Mouse (Mus musculus) cerebellum, adult 11-12 months (tissue): Measurements from ENCODE around the gene Wdr26.

ENCODE experiments used
- DNase-seq: peaks from one replicate; pipeline ENCODE4 v3.0.0; 2022

Wdr26 gene

DNA sequence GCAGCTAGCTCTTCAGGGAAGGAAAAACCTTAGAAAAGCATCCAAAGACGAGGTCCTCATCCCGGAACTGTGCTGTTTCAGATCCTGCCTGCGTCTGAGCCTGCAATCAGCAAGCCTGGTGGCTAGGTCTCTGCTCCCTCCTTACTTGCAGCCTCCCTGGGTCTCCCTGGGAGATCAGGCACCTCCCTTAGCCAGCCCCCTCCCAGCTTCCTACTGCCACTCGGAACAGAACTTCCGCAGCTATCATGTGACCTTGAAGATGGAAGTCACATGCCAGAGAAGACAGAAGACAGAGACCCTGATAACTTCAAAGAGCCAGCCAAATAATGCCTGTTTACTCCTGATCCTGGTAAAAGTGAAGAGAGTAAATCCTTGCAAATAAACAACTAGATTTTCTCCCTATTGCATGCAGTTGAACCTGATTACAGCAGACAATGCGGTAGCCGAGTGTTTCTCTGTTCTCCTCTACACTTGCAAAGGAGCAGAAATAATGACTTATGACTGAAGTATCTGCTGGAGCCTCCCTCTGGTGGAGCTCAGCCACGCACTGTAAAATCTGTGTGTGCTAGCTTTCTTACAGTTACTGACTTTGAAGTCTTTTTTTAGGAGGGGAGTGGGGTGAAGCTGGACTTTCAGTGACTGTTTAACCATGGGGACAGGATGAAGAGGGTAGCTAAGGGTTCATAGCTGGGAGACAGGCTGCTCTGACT is 22.7 kb upstream of the Wdr26 start:
- DNase-seq = no peak

DNA sequence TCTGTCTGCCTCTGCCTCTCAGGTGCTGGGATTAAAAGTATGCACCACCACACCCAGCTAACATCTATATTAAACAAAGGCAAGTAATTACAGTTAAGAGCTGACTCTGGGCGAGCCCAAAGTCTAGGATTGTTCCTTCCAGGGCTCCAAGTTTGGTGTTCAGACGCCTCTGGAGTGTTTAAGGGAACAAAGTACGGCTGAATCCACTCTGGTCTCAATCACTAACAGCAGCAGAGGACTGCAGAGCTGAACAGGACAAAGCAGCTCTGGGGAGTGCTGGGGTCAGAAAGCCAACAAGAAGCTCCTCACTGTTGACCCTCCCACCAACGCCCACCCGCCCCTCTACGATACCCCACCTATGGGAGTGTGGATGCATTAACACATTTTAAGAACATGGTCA is 21.9 kb upstream of the Wdr26 start:
- no peak for DNase-seq

DNA sequence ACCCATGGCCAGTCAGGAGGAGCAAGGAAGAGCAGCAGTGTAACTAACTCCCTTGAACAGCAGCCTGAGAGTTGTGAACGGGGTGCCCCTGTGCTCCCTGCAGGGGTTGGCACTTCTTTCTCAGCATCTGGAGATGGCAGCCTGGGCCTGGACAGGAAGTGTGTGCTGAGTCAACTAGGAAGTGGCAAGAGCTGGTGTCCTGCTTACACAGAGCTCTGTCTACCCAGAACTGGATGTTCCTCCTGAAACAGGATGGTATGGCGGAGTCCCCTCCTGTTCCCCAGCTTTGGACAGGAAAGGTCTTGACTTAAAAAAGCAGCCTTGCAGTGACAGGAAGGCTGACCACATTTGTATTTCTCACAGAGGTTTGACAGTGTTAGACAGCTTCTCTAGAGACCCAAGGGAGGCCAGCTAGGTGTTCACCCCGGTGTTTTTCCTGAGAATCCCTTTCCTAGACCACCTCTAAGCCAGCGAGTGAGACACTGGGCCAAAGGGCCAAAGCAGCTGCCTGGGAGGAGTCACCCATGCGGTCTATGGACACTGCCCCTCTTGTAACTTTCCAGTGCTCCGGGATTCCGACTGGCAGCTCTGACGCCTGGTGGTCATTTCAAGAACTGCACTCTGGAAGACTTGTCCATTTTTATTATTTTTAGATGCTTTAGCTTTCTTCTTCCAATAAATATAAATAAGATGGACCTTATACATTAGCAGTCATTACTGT is 20.7 kb upstream of the Wdr26 start:
- peak; percentile 16 for DNase-seq

GRCm38 (mm10) chr1:181231821-181232220 is 20.0 kb upstream of the Wdr26 start:
- DNase-seq = no peak

DNA sequence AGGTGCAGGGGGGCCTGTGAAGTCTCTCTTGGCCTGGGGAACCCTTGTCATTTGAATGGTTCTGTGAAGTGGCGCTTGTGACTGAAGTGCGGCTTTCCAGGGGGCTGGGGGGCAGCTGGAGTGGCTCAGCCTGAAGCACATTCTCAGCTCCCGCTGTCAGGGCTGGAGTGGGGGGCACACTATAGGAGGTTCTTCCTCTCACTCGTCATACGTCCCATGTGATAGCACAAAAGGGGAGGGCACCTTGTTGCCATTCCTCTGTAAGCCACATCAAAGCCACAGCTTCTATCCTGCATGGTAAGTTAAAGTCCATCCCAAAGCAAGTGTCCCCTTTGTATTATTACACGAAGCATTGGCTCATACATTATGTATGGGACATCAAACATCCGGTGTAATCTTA is 19.5 kb upstream of the Wdr26 start:
- no peak for DNase-seq

- DNase-seq = no peak
Measured at GRCm38 (mm10) chr1:181230731-181231148, 18.9 kb upstream of the Wdr26 start.

DNA sequence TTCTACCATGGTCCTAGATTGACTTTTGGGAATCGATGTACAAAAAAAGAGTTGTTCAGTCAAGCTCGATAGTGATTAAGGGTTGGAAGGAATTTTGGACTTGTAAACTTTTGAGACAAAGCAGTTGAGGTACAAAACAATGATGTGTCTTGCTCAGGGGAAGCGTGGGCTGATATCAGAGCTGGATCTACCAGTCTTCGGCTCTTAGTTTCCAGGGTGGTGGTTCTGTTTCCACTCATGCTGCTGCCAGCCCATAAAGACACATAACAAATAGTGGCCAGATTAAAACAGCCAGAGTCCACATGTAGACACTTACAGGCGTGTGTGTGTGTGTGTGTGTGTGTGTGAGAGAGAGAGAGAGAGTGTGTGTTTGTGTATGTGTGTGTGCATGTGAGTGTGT is 17.2 kb upstream of the Wdr26 start:
- no peak for DNase-seq

GRCm38 (mm10) chr1:181228591-181228990 is 16.8 kb upstream of the Wdr26 start:
- DNase-seq = no peak

- DNase-seq = no peak
Measured at GRCm38 (mm10) chr1:181227804-181228203, 16.0 kb upstream of the Wdr26 start.

DNA sequence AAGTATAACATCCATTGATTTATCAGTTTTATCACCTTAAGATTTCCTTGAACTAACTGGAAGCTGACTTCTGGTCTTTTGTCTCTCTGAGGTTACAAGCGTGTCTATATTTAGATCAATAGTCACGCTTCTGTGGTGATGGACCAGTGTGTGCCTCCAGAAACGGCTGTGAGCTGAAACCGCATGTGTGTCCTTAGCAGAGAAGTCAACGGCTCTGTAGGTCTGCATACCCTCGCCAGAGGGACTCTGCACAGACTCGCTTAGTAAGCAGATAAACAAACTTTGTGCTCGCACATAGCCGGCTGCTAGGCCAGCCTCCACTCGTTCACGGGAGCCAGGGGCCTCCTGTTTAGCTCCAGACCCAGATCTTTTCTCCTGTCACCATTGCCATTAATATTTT is 15.0 kb upstream of the Wdr26 start:
- DNase-seq = no peak

GRCm38 (mm10) chr1:181225281-181225680 is 13.5 kb upstream of the Wdr26 start:
- DNase-seq = no peak

DNA sequence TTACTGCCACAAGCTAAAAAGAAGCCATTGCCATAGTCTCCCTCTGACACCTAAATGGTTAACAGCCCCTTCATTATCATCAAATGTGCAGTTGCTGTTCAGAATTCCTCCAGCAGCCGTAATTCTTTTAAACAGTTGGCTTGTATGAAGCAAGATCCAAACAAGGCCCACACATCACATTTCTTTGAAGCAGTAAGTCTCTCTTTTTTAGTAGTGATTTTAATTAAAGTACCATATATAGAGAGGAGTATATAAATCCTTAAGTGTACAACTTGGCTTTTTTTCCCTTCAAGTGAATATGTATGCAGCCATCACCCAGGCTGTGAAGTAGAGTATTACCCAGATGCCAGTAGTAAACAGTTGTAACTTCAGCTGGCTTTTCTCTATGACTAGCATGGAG is 10.2 kb upstream of the Wdr26 start:
- no peak for DNase-seq

- DNase-seq = no peak
Measured at GRCm38 (mm10) chr1:181216315-181216714, 4.5 kb upstream of the Wdr26 start.

GRCm38 (mm10) chr1:181214296-181215035 is 2.7 kb upstream of the Wdr26 start:
- no peak for DNase-seq

- DNase-seq = no peak
Measured at GRCm38 (mm10) chr1:181211403-181211919, 340 bp downstream of the Wdr26 start.

GRCm38 (mm10) chr1:181210601-181211402 is 999 bp downstream of the Wdr26 start:
- peak; percentile 50 for DNase-seq

GRCm38 (mm10) chr1:181210147-181210546 is 1.7 kb downstream of the Wdr26 start:
- no peak for DNase-seq

DNA sequence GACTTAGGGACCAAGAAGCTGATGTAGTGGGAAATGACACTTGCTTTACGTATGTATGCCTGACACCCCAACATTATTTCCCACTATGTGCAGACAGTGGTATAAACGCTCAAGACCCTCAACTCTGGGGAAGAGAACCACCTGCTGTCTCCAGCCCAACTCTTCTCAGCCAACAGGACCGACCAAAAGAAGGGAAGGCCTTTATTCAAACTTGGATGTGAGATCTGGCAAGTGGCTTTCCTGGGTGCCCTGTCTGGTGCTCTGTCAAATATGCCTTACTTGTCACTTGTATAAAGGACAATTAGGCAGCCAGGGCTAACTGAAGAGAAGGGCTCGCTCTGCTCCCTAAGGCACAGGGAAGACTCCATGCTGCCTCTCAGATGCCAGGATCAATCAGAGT is 12.4 kb downstream of the Wdr26 start:
- DNase-seq = no peak

DNA sequence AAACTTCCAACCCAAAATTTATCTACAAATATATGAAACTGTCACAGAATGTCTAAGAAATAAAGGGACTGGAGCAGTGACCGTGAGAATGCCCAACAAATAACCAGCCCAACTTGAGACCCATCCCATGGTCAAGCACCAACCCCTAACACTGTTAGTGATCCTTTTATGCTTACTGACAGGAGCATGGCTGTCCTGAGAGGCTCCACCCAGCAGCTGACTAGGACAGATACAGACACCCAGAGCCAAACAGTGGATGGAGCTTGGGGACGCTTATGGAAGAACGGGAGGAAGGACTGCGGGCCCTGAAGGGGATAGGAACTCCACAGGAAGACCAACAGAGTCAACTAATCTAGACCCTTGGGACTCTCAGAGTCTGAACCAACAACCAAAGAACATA is 22.9 kb downstream of the Wdr26 start:
- no peak for DNase-seq

GRCm38 (mm10) chr1:181170210-181170609 is 41.6 kb downstream of the Wdr26 start:
- DNase-seq = no peak

- no peak for DNase-seq
Measured at GRCm38 (mm10) chr1:181168377-181168776, 43.4 kb downstream of the Wdr26 start.

GRCm38 (mm10) chr1:181167816-181168215 is 44.0 kb downstream of the Wdr26 start:
- no peak for DNase-seq

DNA sequence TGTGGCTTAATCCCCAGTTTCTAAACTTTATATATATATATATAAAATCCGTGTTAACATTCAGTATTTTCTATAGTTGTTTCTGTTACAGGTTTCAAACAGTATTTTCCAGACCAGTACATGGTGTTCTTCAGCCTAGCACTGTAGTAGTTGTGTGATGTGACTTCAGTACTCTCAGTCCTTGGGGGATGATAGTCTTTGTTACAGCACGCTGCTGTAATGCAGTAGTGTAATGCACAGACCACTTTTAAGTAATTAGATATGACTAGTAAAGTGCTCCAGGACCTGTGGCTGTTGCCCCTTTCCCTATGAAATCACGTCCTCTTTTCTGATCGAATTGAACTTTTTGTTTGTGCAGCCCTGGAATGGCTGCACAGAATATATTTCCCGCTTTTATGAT is 60.3 kb downstream of the Wdr26 start:
- DNase-seq = no peak
